In the genomic region with DNA sequence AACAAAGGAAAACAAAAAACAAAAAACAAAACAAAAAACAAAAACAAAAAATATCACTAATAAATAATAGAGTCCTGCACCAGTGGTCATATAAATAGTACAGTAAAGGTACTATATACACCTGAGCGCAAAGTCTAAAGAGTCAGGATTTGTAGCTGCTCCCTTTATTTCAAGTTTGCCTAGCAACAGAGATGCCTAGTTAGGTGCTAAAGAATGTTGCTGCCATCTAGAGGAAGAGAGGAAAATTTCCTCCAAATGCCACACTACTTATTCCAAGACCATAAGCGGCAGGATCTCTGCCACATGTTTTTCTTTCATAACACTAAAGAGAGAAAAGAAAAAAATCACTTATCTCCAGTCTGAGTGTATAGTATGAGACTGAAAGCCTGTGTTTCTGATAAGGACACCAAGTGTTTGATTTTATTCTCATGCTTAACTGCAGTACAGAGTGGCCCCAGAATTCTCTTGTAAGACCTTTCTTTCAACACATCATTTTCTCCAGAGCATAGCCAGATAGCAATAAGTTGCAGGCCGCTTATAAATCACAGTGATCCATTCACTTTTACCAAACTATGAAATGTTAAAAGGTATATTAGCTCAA, we compare ENCODE assay signal across 8 mouse cellular contexts. TPM values are rescaled to one million over a fixed set of nuclear protein-coding genes. Genes with fewer than 3 reads are reported as not detected.
DNase-seq lines count a peak whose midpoint lies in the region; ATAC-seq lines count a peak whose summit lies in the region.

No protein-coding gene starts in this region.

- no peaks in the 10 kb centered on the region for H3K27me3 ChIP-seq in heart, embryonic 13.5 days (replicated peaks)

- H3K4me1 ChIP-seq in heart, embryonic 13.5 days = peaks cover 21% of the 10 kb centered on the region

- peak; percentile 42; the same call in 1 of the 2 replicates for ATAC-seq in heart, embryonic 13.5 days (ENCODE audit: extremely low read depth, insufficient number of reproducible peaks, low FRiP score, low TSS enrichment)
- peak; percentile 72 for ATAC-seq in CD4-positive, CD25-positive, alpha-beta regulatory T cell, adult 4 months
- ATAC-seq in common myeloid progenitor, adult 5-6 weeks (replicated peaks; ENCODE audit: low read depth, poor library complexity, severe bottlenecking) = peak; percentile 73

- peaks cover 11% of the 10 kb centered on the region; the same call in 1 of the 2 replicates for H3K9me3 ChIP-seq in heart, embryonic 13.5 days

- DNase-seq in heart, postnatal 4 days = no peak
- DNase-seq in large intestine, adult 2 months (ENCODE audit: low read depth, low spot score) = peak; percentile 51
- DNase-seq in skeletal muscle tissue, adult 2 months (ENCODE audit: low read depth, low spot score) = peak; percentile 15
- DNase-seq in adrenal gland, postnatal 14 days = no peak
- DNase-seq in testis, postnatal 14 days (ENCODE audit: low spot score) = no peak

- no peak overlapping the region for H3K4me2 ChIP-seq in heart, embryonic 13.5 days

- 30% methylated on average over 3 of the region's 3 CpGs for WGBS in heart, embryonic 13.5 days
- WGBS in large intestine, adult 2 months = 30% methylated on average over 3 of the region's 3 CpGs

- H3K4me3 ChIP-seq in heart, embryonic 13.5 days = no peak overlapping the region

- no peak overlapping the region for H3K9ac ChIP-seq in heart, embryonic 13.5 days

- H3K27ac ChIP-seq in heart, embryonic 13.5 days (replicated peaks) = peak overlapping the region; percentile 36; the same call in 1 of the 2 replicates

- H3K36me3 ChIP-seq in heart, embryonic 13.5 days = no peaks in the 10 kb centered on the region

RNA-seq across cellular contexts. Expression of a gene that starts 16.8 kb away (rescaled TPM):
- polyA plus RNA-seq in heart, embryonic 13.5 days (2015; fragmentation: Nextera tagmentation; extraction: Ambion mirVana) = not detected in 2 replicates
- not detected for total RNA-seq in heart, postnatal 4 days (2021)
- not detected for polyA plus RNA-seq in CD4-positive, CD25-positive, alpha-beta regulatory T cell, adult 4 months (2017; shearing (Covaris generic))
- total RNA-seq in common myeloid progenitor, adult 5-6 weeks (2017) = not detected in 2 replicates
- polyA plus RNA-seq in large intestine, adult 2 months (2012; rRNA removed) = not detected in 2 replicates
- not detected in 2 replicates for total RNA-seq in adrenal gland, postnatal 14 days (2021)

Comparison
In these comparisons a context has a peak if more than half of its experiments do, and no peak if none do; other contexts are left out.
1. DNase-seq: peak in large intestine, adult 2 months (single experiment) and skeletal muscle tissue, adult 2 months (single experiment); none in heart, postnatal 4 days (single experiment), adrenal gland, postnatal 14 days (single experiment) and testis, postnatal 14 days (single experiment).
2. Peak in every context shown above with its lines, with median percentiles within 50 percentile points of each other: ATAC-seq.